Mouse (Mus musculus) neutrophil, adult 83 days (primary cell): ENCODE data around the gene Olfr878. TPM values are rescaled to one million over a fixed set of nuclear protein-coding genes. Genes with fewer than 3 reads are reported as not detected.

Experiments used
- total RNA-seq, 2 experiments: library from RNA; stranded (reverse); gene quantifications; one replicate each; pipeline ENCODE4 v1.2.4; 2023

The Olfr878 gene
- total RNA-seq = not detected

DNA sequence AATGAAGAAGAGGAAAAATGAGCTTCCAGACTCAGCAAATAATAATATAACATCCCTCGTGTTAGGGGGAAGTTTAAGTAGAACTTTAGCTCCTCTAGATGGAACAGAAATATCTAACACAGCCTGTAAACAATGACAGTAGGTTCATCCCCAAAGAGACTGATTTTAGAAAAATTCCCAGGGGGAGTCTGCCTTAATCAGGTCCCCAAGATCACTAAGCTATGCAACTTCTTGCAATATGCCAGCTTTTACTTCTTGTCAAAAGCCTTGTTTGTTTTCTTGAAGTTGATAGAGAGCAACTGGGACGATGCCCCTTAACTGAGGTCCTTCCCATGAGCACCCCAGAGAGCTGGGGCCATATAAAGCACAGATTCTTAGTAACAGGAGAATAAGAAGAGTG, at the start of gene Olfr878:
Olfr878 (plus strand) TSS at position 301 of the 400 bp plus-strand sequence.

GRCm38 (mm10) chr9:37896661-37897060, 21.0 kb upstream of the Olfr878 start, which contains the start of gene Olfr145:
Gene Olfr145 (plus strand): TSS chr9:37896724.

Other genes starting within 250 kb of the Olfr878 start
- gene Panx3, start 248.6 kb upstream of the Olfr878 start, total RNA-seq = not detected
- gene Olfr160, start 201.6 kb upstream of the Olfr878 start, total RNA-seq = not detected
- not detected for gene Olfr874, start 172.7 kb upstream of the Olfr878 start, total RNA-seq
- gene Olfr875, start 146.0 kb upstream of the Olfr878 start, total RNA-seq = not detected
- gene Olfr876, start 114.8 kb upstream of the Olfr878 start, total RNA-seq = not detected
- gene Olfr877, start 63.6 kb upstream of the Olfr878 start, total RNA-seq = not detected
- gene Olfr145, start 21.1 kb upstream of the Olfr878 start, total RNA-seq = not detected
- not detected for gene Olfr881, start 74.0 kb downstream of the Olfr878 start, total RNA-seq
- not detected for gene Olfr883, start 108.0 kb downstream of the Olfr878 start, total RNA-seq
- gene Olfr884, start 128.7 kb downstream of the Olfr878 start, total RNA-seq = not detected
- gene Olfr885, start 143.5 kb downstream of the Olfr878 start, total RNA-seq = not detected
- gene Olfr887, start 166.2 kb downstream of the Olfr878 start, total RNA-seq = not detected
- gene Olfr888, start 190.3 kb downstream of the Olfr878 start, total RNA-seq = not detected
- gene Olfr889, start 197.4 kb downstream of the Olfr878 start, total RNA-seq = under 1 TPM in 1 of 2 experiments, not detected in 1; 0.07 TPM
- gene Olfr890, start 224.7 kb downstream of the Olfr878 start, total RNA-seq = not detected